Comparison of ENCODE assay signal across 14 mouse cellular contexts in genomic region chr15:83560941-83561477, GRCm38 (mm10). TPM values are rescaled to one million over a fixed set of nuclear protein-coding genes. Genes with fewer than 3 reads are reported as not detected.
"Had no signal": no experiment of that assay in that cellular context is flagged by ENCODE, and none has a peak within 500 bp of the region (broad histone marks: within the 10 kb centered on the region; RNA-seq: fewer than 3 reads in every experiment).

No protein-coding gene starts in this region.

- H3K27me3 ChIP-seq: liver, embryonic 15.5 days; lung, embryonic 15.5 days; megakaryocyte, embryonic 14.5 days had no signal

- H3K36me3 ChIP-seq: limb, embryonic 10.5 days; liver, embryonic 15.5 days; lung, embryonic 15.5 days; midbrain, embryonic 13.5 days had no signal

- H3K4me2 ChIP-seq: liver, embryonic 15.5 days; lung, embryonic 15.5 days; midbrain, embryonic 13.5 days had no signal

- H3K4me3 ChIP-seq: left cerebral cortex, adult 2 months; limb, embryonic 10.5 days; liver, embryonic 15.5 days; lung, embryonic 15.5 days; megakaryocyte, embryonic 14.5 days; midbrain, embryonic 13.5 days had no signal

- DNase-seq: kidney, adult 11 months; kidney, postnatal 10 days; kidney, postnatal 4 days; lung, postnatal 14 days; right cerebral cortex, postnatal 14 days; thymus, postnatal 4 days had no signal

- H3K27ac ChIP-seq: left cerebral cortex, adult 2 months; limb, embryonic 10.5 days; lung, embryonic 15.5 days; midbrain, embryonic 13.5 days; stomach, postnatal 0 days had no signal

- H3K9me3 ChIP-seq: limb, embryonic 10.5 days; liver, embryonic 15.5 days; lung, embryonic 15.5 days; megakaryocyte, embryonic 14.5 days; midbrain, embryonic 13.5 days had no signal

- ATAC-seq: midbrain, embryonic 13.5 days had no signal

- H3K9ac ChIP-seq: liver, embryonic 15.5 days; lung, embryonic 15.5 days; midbrain, embryonic 13.5 days had no signal

RNA-seq across cellular contexts. Expression of gene Bik, which starts 34.3 kb away (rescaled TPM):
- total RNA-seq: left cerebral cortex, postnatal 14 days had no signal
